Mouse (Mus musculus): ENCODE measurements around the gene C87436. TPM values are rescaled to one million over a fixed set of nuclear protein-coding genes. Genes with fewer than 3 reads are reported as not detected.

Gene C87436
- total RNA-seq, 4 experiments from 2014 or later = 19.3 to 25.6 (median 22.3) TPM

DNA sequence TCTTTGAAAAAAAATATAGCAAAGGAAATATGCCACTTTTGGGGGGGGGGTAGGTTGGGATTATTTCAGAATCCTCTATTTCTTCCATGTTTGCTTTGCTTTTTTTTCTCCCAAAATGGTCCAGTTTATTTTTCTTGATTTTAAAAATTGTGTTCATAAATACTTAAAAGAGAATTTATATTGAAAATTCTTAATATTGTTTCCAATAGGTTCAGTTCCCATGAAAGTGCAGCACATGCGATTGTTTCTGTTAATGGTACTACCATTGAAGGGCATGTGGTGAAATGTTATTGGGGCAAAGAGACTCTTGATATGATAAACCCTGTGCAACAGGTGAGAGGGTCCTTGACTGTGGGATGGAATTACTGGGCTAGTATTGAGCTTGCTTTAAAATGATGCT, 11.8 kb upstream of the C87436 start, which contains the start of gene Gm44790:
Gm44790 (plus strand) TSS at position 301 of the 400 bp plus-strand sequence.
- no peak for DNase-seq (ENCODE audit: low spot score in 2 of 2)

DNA sequence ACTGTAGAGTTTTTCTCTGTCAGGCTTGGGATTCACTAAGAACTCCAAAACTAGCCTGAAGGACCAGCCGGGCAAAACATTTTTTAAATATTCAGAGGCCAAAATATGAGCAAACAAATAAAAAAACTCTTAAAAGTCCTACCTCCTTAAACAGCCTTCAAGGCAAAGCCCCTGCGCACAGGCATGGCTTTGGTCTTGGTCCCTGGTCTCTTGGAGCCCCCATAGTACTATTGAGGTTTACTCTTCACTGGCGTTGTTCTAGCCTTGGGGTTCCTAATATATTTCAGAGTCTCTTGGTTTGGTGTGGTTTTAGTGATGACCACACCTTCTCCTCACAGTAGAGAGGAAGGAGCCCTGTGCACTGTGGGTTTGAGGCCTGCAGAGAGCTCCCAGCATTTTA, 6.6 kb upstream of the C87436 start:
- DNase-seq (ENCODE audit: low spot score in 2 of 2) = no peak

DNA sequence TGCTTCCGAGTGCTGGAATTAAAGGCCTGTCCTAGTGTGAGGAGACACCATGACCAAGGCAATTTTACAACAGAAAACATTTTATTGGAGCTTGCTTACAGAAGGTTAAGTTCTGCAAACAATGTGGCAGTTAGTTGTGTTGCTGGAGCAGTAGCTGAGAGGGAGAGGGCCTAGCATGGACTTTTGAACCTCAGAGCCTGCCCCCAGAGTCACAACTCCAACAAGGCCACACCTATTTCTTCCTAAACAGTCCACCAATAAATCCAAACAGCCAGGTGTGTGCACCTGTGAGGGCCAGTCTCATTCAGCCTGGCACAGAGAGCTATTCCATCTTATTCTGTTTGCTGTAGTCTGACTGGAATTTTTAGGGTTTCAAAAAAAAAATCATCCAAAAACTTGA, 4.5 kb upstream of the C87436 start:
- no peak for DNase-seq (ENCODE audit: low spot score in 2 of 2)

DNA sequence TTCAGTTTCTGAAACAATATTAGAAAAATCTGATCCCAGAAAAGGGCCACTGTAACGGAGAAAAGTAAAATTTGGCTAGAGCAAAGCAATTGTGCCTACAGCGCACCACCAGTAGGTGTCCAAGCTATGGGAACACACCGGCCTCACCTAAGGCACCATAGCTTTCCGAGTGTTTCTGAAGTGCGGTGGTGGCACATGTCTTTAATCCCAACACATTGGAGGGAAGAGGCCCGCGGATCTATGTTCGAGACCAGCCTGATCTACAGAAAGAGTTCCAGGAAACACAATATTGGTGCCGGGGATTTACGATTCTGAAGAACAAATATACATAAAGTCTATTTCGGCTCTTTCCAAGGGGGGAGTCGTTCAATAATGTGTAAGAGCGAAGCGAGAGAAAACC, 463 bp upstream of the C87436 start:
- no peak for DNase-seq (ENCODE audit: low spot score in 2 of 2)

DNA sequence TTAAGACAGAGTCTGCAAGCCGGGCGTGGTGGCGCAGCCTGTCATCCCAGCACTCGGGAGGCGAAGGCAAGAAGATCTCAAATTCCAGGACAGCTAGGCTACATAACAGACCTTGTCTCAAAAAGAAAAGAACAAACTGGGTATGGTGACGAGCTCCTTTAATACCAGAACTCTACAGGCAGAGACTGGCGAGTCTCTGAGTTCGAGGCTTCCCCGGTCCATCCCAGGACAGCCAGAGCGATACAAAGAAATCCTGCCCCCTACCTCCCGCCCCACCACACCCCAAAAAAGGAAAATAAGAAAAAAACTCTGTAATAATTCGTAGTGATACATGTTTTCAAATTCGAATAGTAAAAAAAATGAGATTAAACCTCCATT, 934 bp downstream of the C87436 start:
- DNase-seq (ENCODE audit: low spot score in 2 of 2) = no peak

DNA sequence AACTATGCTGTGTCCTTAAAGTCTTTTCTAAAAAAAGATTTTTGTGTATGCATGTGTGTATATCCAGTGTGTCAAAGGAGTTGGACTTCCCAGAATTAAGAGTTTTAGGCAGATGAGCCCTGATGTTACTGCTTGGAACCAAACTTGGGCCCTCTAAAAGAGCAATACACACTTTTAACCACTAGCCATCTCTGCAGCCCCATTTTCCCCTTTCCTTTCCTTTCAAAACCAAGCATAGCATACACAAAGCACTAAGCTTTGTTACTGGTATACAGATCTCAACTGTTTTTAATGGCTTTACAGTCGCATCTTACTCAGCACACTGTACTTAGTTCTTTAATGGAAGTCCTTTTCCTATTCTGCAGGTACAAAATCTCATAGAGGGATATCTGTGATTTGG, 1.4 kb downstream of the C87436 start:
- no peak for DNase-seq (ENCODE audit: low spot score in 2 of 2)

DNA sequence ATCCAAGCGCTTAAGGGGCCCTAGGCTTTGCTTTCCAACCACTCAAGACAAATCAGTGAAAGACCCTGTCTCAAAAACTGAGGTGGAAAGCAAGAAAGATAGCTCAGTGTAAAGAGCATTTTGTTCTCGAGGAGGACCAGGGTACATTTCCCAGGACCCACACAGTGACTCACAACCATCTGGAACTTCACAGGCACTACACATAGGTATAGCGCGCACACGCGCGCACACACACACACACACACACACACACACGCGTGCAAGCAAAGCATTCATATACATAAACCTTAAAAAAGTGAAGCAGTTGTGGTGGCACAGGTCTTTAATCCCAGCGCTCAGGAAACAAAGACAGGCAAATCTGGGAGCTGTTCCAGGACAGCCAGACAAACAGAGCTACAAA, 3.4 kb downstream of the C87436 start:
- no peak for DNase-seq (ENCODE audit: low spot score in 2 of 2)

DNA sequence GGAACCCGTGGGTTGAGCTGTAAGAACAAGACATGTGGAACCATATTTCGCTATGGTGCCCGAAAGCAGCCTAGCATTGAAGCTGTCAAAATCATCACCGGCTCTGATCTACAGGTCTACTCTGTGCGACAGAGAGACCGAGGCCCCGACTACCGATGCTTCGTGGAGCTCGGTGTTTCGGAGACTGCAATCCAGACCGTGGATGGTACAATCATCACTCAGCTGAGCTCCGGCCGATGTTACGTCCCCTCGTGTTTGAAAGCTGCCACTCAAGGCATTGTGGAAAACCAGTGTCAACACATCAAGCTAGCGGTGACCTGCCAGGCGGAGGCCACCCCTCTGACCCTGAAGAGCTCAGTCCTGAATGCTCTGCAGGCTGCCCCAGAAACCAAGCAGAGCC, 7.4 kb downstream of the C87436 start:
- no peak for DNase-seq (ENCODE audit: low spot score in 2 of 2)

DNA sequence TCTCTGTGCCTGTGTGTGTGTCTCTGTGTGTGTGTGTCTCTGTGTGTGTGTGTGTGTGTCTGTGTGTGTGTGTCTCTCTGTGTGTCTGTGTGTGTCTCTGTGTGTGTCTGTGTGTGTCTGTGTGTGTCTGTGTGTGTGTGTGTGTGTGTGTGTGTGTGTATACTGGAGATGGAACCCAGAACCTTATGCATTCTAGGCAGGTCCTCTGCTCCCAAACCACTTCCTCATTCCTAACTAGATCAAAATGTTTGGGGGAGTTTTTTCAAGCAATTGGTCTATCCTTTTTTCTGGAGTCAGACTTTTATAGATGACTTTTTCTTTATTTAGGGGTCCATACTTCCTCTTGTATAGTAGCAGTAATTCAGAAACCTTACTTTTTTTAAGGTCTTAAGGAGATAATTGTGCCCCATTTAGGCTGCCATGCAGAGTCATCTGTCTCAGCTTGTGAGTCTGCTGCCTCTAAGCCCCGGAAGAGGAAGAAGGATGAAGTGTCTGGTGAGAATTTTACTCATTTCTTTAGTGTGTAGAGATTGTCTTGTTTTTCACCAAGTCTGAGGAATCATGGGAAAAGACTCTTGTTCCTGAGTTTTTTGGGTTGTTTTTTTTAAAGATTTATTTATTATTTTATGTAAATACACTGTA, 8.9 kb downstream of the C87436 start:
- DNase-seq (ENCODE audit: low spot score in 2 of 2) = no peak

DNA sequence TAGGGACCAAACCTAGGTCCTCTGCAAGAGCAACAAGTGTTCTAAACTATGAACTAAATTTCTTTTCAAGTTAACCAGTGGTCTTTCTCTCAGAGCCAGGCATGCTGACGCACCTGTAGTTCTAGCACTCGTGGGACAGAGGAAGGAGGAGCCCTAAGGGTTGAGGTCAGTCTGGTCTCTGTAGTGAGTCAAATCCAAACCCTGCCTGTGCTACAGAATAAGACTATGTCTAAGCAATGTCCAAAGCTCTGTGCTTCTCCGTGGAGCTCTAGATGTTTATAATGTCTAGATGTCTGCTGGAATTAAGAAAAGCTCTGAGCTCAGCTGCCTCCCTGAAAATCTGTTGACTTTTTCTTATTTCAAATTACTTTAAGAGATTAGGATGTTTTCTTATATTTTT, 18.6 kb downstream of the C87436 start:
- DNase-seq (ENCODE audit: low spot score in 2 of 2) = no peak

DNA sequence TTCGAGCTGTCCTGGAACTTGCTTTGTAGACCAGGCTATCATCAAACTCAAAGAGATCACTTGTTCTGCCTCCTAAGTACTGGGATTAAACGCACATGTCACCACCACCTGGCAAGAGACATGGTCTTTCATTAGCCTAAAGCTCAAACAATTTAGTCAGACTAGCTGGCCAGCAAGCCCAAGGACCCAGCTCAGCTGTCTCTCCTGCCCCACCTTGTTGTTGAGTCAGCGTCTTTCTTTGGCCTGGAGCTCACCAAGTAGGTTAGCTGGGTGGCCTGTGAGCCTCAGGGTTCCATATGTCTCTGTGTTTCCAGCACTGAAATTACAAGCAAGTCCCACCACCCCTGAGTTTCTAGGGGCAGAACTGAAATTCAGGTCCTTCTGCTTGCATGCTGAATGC, 24.9 kb downstream of the C87436 start:
- DNase-seq (ENCODE audit: low spot score in 2 of 2) = no peak

DNA sequence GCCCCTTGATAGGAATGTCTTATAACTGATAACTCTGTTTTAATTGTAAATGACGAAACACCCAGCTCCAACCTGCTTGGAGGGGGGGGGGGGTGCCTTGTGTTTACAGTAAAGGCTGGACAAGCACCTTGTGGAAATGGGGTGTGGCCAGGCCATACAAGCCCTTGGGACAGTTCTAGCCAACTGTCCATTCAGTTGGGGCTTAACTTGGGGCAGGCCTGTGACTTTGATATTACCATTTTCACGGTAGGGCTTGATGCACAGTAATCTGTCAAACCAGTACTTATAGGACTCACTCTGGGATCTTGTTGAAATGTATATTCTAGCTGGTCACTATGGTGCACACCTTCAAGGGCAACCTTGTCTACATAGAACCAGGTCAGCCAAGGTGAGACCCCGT, 33.1 kb downstream of the C87436 start:
- DNase-seq (ENCODE audit: low spot score in 2 of 2) = no peak

DNA sequence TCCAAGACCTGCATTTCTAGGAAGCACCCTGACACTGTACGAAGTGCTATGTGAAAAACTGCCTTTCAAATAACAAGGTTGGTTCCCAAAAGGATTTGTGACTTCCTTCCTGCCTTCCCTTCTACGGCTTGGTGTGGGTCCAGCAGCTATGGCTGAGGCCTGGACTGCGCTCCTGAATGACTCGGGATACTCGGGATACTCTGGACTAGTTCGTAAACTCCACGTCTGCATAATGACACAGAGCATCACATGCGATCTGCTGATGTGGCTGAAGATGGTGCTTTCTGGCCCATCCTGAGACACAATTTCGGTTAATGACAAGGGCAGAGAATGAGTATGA, 33.6 kb downstream of the C87436 start:
- no peak for DNase-seq (ENCODE audit: low spot score in 2 of 2)

DNA sequence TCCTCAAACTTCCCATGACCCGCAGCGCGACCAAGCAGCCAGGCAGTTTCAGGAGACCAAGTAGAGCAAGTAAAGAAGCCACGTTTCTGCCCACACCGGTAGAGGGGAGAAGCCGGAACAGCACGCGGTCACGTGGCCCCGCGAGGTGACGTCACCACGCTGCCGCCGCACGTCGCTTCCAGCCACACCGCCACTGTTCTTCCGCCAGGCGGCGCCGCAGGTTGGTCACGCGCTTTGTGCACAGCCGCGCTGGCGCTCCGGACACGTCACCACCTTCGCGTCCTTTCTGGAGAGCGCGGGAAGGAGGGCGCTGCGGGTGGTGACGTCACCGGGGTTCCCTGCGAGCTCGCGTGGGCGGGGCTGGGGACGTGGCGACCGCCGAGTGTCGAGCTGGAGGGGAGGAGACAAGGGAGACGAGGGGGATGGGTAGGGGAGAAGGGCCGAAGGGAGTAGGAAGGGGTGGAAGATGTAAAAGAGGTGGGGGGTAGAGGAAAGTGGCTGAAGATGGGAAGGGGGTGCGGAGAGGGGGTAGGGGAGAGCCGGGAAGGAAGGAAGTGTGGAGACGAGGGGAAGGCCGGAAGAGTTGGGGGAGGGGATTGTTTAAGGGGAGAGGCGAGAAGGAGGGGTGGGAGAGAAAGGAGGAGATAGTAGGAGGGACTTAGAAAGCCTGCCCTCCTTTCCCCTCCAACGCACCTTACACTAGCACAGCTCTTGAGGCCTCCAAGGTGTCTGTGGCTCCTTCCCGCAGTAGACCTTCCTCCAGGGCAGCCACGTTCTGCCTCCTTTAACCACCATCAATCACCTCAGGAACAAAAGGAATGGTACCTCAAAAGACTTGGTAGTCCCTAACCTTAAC, 34.2 kb downstream of the C87436 start:
- peak; percentile 98 to 99 for DNase-seq (ENCODE audit: low spot score in 2 of 2)

DNA sequence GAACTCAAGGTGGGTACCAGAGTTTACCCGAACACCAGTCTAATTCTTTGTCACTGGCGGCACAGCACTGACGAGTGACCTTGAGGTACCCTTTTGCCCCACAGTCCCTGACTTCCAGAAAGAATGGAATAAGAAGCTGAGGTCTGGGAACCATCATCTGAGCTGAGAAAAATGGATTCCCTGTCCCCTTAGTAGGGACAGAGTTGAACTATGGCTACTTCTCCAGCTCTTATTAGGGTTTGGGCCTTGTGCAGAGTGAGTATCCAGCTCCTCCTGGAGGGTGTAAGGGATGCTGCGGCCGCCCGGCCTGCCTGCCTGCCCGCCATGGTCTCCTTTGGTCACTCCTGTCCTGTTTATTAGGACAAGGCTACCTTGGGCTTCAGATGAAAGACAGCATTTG, 34.9 kb downstream of the C87436 start:
- no peak for DNase-seq (ENCODE audit: low spot score in 2 of 2)

DNA sequence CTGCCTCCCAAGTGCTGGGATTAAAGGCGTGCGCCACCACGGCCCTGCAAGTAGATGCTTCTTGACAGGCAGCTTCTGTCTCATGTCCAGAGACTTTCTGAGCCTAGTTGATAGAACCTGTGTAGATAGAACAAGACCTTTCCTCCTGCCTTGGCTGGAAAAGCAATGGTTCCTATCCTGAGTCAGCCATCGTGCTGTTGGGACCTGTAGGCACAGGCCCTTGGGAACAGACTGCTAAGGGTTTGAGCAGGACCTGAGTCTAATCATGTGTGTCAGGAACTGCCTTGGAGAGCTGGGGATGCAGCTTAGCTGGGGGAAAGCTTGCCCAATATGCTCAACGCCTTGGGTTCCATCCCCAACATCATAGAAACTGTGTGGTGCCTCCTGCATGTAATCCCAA, 35.9 kb downstream of the C87436 start:
- DNase-seq (ENCODE audit: low spot score in 2 of 2) = no peak

DNA sequence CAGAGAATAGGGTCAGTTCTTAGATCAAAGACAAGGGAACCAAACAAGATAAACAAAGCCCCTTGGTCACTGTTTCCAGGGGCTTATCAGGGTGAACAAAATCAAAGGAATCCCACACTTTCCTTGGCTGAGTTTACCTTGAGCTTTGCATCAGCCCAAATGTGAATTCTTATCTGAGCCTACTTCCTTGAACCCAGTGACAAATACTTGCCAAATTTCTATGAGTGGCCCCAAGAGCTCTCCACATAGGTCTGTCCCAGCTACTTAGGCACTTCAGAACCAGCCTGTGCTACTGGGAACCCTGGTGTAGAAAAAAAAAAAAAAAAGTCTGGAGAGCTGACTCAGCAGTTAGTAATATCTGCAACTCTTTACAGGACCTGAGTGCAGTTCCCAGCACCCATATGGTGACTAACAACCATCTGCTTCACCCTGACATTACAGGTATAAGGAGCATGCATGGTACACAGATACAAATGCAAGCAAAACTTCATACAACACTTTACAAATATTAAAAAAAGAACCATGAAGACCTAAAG, 36.5 kb downstream of the C87436 start:
- DNase-seq (ENCODE audit: low spot score in 2 of 2) = no peak

DNA sequence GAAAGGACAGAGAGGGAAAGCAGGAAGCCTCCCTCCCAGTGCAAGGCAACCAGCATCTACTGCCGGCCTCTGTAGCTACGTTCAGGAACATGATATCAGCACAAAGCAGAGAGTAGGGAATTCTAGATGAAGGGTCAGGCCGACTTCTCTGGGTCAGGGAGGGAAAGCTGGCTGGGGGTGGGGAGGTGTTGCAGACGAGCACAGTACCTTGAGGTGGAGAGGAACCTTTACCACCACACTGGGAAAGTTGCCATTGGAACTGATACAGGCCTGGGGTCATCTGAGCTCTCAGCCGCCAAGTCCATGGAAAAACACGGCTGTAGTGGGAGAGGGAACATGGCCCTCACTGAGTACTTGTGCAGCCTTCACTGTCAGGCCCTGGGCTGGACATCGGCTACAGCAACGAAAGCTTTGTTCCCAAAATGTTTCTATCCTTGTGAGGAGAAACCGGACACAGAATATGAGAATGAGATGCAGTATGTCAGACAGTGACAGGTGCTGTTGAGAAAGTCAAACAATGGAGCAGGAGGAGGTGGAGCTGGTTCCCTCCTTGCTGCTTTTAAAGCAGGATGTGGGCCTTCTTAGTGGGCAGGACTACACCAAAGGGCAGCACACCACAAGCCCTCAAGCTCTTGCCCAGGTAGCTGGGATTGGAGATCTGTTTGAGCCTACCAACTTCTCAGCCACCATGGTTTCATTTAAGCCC, 37.4 kb downstream of the C87436 start:
- no peak for DNase-seq (ENCODE audit: low spot score in 2 of 2)

DNA sequence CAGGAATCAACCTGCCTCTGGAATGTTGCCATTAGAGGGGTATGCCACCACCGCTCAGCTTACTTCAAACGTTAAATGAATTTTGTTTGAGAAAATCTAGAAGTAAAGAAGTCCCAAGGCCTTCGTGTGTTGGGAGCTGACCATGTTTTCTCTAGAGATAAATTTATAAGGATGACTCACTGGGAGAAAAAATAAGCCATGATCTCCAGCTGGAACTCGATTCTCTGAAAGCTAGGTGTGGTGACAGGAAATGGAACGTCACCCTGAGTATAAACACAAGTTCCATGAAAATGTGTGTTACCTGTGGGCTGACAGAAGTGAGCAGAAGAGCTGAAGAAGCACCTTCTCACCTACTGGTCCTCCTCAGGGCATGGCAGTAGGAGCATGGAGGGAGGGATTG, 38.8 kb downstream of the C87436 start:
- DNase-seq (ENCODE audit: low spot score in 2 of 2) = no peak

DNA sequence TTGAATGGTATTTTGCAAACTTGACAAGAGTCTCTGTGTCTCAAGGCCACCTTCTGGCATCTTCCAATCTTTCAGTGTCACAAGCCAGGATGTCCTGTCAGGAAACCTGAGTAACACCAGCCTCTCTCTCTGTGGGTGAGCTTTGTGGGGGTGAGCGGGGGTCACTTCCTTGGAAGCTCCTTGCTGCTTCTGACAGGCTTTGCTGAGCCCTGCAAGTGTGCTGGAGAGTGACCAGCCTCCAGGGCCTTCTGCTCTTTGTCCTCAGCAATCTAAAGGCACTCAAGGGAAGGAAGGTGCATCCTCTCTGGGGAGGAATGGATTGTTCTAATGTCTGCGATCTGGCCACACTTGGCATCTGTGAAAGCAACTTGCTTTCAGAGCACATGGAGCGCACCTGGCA, 41.1 kb downstream of the C87436 start:
- DNase-seq (ENCODE audit: low spot score in 2 of 2) = no peak

DNA sequence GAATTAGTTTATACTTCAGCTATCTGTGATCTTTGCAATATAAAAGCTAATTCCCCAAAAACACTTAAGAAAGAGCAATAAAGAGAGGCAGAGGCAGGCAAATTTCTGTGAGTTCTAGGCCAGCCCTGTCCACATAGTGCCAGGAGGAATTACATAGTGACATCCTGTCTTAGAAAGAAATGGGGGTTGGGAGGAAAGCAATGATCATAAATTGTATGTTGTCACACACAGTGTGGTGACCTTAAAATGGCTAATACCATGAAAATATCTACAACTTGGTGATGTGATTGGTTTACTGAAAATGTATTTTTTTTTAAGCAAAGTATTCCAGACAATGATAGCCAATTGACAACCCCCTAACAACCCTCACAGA, 41.6 kb downstream of the C87436 start:
- DNase-seq (ENCODE audit: low spot score in 2 of 2) = no peak

DNA sequence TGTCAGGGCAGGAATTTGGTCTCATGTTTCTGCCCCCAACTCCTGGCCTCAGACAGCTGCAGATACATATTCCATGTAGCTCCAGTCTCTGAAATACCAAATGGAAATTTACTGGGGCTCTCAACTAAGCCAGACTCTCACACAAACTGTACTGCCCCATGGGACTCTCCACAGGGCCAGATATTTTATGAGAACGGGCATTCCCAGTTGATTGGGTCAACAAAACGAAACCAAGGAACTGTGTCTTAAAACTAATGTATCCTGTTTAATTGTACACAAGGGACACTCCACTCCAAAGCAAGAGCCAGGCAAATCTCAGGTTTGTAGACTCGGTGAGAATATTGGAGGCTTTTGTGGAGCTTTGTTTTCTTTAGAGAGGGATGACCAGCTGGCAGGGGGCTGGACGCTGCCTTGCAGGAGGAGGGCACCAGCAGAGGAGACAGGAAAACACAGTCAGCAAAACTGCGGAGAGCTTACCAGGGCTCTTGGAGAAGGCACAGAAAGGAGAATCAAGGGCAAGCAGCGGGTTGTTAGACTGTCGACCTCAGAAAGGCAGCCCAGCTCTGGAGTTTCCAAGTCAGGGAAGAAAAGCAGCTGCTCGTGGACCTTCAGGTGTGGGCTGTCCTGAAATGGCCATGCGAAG, 42.1 kb downstream of the C87436 start:
- DNase-seq (ENCODE audit: low spot score in 2 of 2) = no peak
